Mouse (Mus musculus) limb, embryonic 10.5 days (tissue): ENCODE results near the gene Senp7. TPM values are rescaled to one million over a fixed set of nuclear protein-coding genes. Genes with fewer than 3 reads are reported as not detected.
"Not testable (repeated sequence)": the region's sequence is repeated elsewhere in the genome, so short reads cannot be mapped to it uniquely, and the experiment has no call there.

ENCODE experiments used
- DNase-seq: peaks from one replicate; pipeline ENCODE4 v3.0.0-alpha.2; 2017; ENCODE audit warnings: low spot score
- H3K27ac ChIP-seq: fragments of 300-500 bp; sonication (generic); 2 replicates; pipeline ENCODE4 v1.5.1; 2016; ENCODE audit warnings: mild to moderate bottlenecking
- H3K27me3 ChIP-seq: fragments of 300-500 bp; sonication (generic); 2 replicates; pipeline ENCODE4 v1.6.1; 2016; ENCODE audit warnings: low read depth, mild to moderate bottlenecking; ENCODE audit not compliant: poor library complexity, severe bottlenecking
- H3K36me3 ChIP-seq: fragments of 300-500 bp; sonication (generic); 2 replicates; pipeline ENCODE4 v1.6.1; 2016; ENCODE audit warnings: mild to moderate bottlenecking, moderate library complexity
- H3K4me1 ChIP-seq: fragments of 300-500 bp; sonication (generic); 2 replicates; pipeline ENCODE4 v1.6.1; 2016
- H3K4me3 ChIP-seq: fragments of 300-500 bp; sonication (generic); 2 replicates; pipeline ENCODE4 v1.5.1; 2016; ENCODE audit warnings: mild to moderate bottlenecking, moderate library complexity
- H3K9me3 ChIP-seq: fragments of 300-500 bp; sonication (generic); replicated peaks from 2 replicates; pipeline ENCODE4 v1.6.1; 2016; ENCODE audit warnings: mild to moderate bottlenecking
- WGBS: fragments of 180-500 bp; shearing (Covaris S2); methylation state at CpG from one replicate; pipeline ENCODE4 v1.1.7; 2016; 5-methylcytosine and 5-hydroxymethylcytosine counted together
- polyA plus RNA-seq: library from polyadenylated mRNA; unstranded; fragments of >200 nt; fragmentation: Nextera tagmentation; extraction: Ambion mirVana; gene quantifications from 2 replicates; pipeline ENCODE4 v1.2.1, GENCODE M21; 2016

The Senp7 gene
- polyA plus RNA-seq, 1 experiment from 2014 or later = 31.6 TPM

DNA sequence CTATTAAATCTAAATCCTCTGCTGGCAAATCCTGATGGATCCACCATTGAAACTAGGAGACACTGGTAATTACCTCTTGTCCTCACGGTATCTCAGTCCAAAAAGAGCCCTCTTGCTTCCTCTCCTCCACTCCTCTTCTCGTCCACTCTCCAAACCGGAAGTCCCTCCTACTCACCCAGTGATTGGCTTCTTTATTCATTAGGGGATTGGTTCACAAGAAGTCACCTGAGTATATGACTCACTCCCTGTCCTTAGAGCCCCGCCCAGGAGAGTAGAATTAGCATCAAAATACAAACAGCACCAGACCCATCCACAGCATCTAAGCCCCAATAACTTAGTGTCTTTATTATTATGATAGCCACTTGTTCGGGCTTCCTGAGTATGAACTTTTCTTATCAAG, 68.0 kb downstream of the Senp7 start:
- Histone ChIP-seq H3K4me1 (no peaks in the 10 kb centered on the region), H3K27me3 (no peaks in the 10 kb centered on the region), H3K27ac (no peak overlapping the region), H3K4me3 (no peak overlapping the region), H3K36me3 (peaks cover 42% of the 10 kb centered on the region), H3K9me3 (no peaks in the 10 kb centered on the region)
- DNase-seq = no peak
- 86% methylated on average over 5 of the region's 5 CpGs for WGBS

DNA sequence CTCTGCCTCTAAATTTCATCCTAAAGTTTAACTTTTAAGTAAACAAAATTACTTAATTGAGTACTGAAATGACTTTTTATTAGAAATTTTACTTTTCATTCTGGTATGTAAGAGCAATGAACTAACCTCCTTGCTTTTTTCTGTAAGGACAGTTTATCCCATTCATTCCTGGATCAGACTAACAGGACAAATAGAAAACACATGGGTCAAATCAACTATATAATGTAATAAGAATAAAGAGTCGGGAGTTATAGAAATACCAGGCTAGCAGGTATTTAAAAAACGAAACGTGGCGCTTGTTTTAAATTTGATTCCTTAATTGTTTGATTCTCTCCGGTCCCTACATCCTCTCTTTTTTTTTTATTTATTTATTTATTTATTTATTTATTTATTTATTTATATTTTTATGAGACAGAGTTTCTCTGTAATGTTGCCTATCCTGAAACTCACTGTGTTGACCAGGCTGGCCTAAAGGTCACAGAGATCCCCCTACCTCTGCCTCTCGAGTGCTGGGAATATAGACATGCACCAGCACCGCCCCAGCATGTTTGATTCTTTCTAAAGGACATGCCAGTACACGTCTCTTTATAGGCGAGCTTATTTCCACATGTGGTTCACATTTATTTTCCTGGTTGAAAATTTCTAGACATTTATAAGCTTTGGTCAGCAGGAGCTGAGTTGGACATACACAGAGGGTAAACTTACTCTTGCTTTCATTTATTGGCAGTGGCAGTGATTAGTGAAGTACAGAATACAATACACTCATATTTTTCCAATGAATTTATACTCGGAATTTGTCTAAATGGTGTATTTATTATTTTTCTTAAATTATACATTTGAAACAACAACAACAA, 69.4 kb downstream of the Senp7 start:
- Histone ChIP-seq H3K27ac (no peak overlapping the region), H3K4me1 (no peaks in the 10 kb centered on the region), H3K36me3 (peaks cover 38% of the 10 kb centered on the region), H3K27me3 (no peaks in the 10 kb centered on the region), H3K4me3 (no peak overlapping the region), H3K9me3 (no peaks in the 10 kb centered on the region)
- DNase-seq = no peak
- WGBS = 88% methylated on average over 10 of the region's 10 CpGs

- Histone ChIP-seq H3K27me3 (no peaks in the 10 kb centered on the region), H3K4me3 (no peak overlapping the region), H3K27ac (no peak overlapping the region), H3K36me3 (peaks cover 31% of the 10 kb centered on the region), H3K9me3 (no peaks in the 10 kb centered on the region), H3K4me1 (no peaks in the 10 kb centered on the region)
- DNase-seq = no peak
- 86% methylated on average over 5 of the region's 5 CpGs for WGBS
Measured at GRCm38 (mm10) chr16:56122517-56122916, 74.4 kb downstream of the Senp7 start.

DNA sequence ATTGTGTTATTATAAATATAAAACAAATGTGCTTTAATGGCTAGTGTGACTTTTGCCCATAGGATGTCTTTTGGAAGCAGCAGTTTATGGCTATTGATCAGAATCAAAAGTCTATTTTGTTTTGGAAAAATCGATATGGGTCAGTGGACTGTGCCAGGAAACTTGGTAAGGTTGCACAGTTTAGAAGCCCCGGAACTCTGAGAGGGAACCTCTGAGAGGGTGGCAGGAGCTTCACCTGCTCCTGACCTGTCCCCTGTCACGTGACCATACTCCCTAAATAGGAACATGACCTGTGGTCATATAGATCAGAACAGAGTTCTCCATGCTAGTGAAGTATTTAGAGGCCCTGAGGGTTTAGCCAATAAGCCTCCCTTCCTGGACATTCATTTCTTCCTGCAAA, 75.9 kb downstream of the Senp7 start:
- 93% methylated on average over 3 of the region's 3 CpGs for WGBS
- Histone ChIP-seq H3K4me1 (no peaks in the 10 kb centered on the region), H3K36me3 (peaks cover 42% of the 10 kb centered on the region), H3K27me3 (no peaks in the 10 kb centered on the region), H3K4me3 (no peak overlapping the region), H3K9me3 (no peaks in the 10 kb centered on the region), H3K27ac (no peak overlapping the region)
- no peak for DNase-seq

DNA sequence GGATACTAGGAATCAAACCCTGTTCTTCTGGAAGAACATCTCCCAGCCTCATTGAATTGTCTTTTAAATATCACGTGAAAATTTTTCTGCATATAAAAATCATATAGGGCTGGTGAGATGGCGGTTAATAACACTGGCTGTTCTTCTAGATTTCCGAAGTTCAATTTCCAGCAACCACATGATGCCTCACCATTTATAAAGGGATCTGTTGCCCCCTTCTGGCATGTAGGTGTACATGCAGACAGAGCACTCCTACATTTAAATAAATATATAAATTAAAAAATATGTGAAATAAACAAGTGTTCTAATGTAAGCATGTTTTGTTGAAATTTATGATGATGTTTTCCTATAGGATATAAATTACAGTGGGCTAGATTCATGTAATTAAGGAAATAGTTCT, 83.5 kb downstream of the Senp7 start:
- H3K4me1 ChIP-seq = no peaks in the 10 kb centered on the region
- peaks cover 17% of the 10 kb centered on the region for H3K36me3 ChIP-seq
- H3K9me3 ChIP-seq = no peaks in the 10 kb centered on the region
- 48% methylated on average over 3 of the region's 3 CpGs for WGBS
- no peak for DNase-seq
- no peak overlapping the region for H3K4me3 ChIP-seq
- H3K27me3 ChIP-seq = no peaks in the 10 kb centered on the region
- H3K27ac ChIP-seq = no peak overlapping the region

DNA sequence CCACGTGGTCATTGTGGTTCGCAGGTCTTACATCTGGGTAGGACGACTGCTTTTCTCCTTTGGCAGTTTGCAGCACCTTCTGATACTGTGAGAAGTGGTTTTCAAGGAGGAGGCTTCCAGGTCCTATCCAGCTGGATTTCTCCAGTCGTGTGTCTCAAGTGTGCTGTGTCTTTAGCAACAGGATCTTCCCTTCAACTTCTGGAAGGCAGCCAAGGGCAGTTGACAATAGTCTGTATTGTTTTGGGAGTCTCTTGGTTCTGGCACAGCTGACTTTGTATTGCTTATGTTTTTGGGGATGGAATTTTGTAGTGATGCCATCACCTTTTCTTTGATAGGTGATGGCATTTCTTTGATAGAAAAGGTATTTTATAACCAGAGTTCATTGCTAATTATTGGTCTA, 86.0 kb downstream of the Senp7 start:
- no peak for DNase-seq
- WGBS = 69% methylated on average over 4 of the region's 4 CpGs
- H3K4me3 ChIP-seq = no peak overlapping the region
- no peak overlapping the region for H3K27ac ChIP-seq
- H3K36me3 ChIP-seq = peaks cover 6% of the 10 kb centered on the region; the same call in 1 of the 2 replicates
- no peaks in the 10 kb centered on the region for H3K9me3 ChIP-seq
- H3K27me3 ChIP-seq = no peaks in the 10 kb centered on the region
- H3K4me1 ChIP-seq = no peaks in the 10 kb centered on the region

DNA sequence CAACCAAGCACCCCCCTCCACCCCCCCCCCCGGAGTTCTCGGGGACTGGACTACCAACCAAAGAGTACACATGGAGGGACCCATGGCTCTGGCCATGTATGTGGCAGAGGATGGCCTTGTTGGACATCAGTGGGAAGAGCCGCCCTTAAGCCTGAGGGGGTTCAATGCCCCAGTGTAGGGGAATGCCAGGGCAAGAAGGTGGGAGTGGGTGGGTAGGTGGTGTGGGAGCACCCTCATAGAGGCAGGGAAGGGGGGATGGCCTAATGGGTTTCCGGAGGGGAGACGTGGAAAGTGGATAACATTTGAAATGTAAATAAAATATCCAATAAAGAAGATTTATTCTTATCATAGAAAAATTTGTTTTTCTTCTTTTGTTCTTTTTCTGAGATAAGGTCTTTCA, 89.5 kb downstream of the Senp7 start:
- H3K36me3 ChIP-seq, H3K9me3 ChIP-seq, H3K27me3 ChIP-seq, H3K27ac ChIP-seq, H3K4me3 ChIP-seq, H3K4me1 ChIP-seq, DNase-seq: not testable (repeated sequence)
- 93% methylated on average over 5 of the region's 5 CpGs for WGBS

GRCm38 (mm10) chr16:56139921-56140320, 91.8 kb downstream of the Senp7 start:
- Histone ChIP-seq H3K4me3 (no peak overlapping the region), H3K4me1 (no peaks in the 10 kb centered on the region), H3K27me3 (no peaks in the 10 kb centered on the region), H3K27ac (no peak overlapping the region), H3K9me3 (no peaks in the 10 kb centered on the region), H3K36me3 (peaks cover 6% of the 10 kb centered on the region; the same call in 1 of the 2 replicates)
- 93% methylated on average over 3 of the region's 3 CpGs for WGBS
- DNase-seq = no peak

GRCm38 (mm10) chr16:56144876-56145555, 96.9 kb downstream of the Senp7 start:
- 95% methylated on average over 17 of the region's 17 CpGs for WGBS
- DNase-seq = no peak
- no peaks in the 10 kb centered on the region for H3K27me3 ChIP-seq
- H3K36me3 ChIP-seq = no peaks in the 10 kb centered on the region
- no peaks in the 10 kb centered on the region for H3K4me1 ChIP-seq
- no peak overlapping the region for H3K4me3 ChIP-seq
- H3K9me3 ChIP-seq = no peaks in the 10 kb centered on the region
- H3K27ac ChIP-seq = no peak overlapping the region

GRCm38 (mm10) chr16:56147679-56148078, 99.5 kb downstream of the Senp7 start:
- WGBS = 39% methylated on average over 2 of the region's 2 CpGs
- no peak for DNase-seq
- Histone ChIP-seq H3K4me1 (no peaks in the 10 kb centered on the region), H3K4me3 (no peak overlapping the region), H3K36me3 (no peaks in the 10 kb centered on the region), H3K27me3 (no peaks in the 10 kb centered on the region), H3K27ac (no peak overlapping the region), H3K9me3 (no peaks in the 10 kb centered on the region)

- Histone ChIP-seq H3K4me1 (no peaks in the 10 kb centered on the region), H3K27ac (no peak overlapping the region), H3K36me3 (peaks cover 2% of the 10 kb centered on the region; the same call in 1 of the 2 replicates), H3K27me3 (no peaks in the 10 kb centered on the region), H3K9me3 (no peaks in the 10 kb centered on the region), H3K4me3 (no peak overlapping the region)
- WGBS = 88% methylated on average over 7 of the region's 7 CpGs
- no peak for DNase-seq
Measured at GRCm38 (mm10) chr16:56163466-56163865, 115.3 kb downstream of the Senp7 start.

DNA sequence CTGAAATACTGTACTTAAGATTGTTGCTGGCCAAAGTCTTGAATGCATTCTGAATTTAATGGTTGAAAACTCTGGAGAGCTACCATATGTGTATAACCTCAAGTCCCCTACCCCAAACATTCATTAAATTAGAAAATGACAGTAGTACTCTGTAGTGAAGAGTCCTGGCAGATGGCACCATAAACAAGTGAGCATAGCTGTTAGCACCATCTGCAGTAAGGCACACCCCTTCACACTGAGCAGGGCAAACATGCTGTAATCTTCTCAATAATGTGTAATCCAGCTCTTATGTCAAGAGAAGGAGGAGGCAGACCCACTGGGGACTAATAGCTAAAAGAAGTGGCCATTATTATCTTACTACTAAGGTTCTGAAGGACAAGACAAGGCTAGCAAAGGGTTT, 122.1 kb downstream of the Senp7 start:
- Histone ChIP-seq H3K27me3 (no peaks in the 10 kb centered on the region), H3K4me1 (no peaks in the 10 kb centered on the region), H3K27ac (no peak overlapping the region), H3K9me3 (no peaks in the 10 kb centered on the region), H3K36me3 (peaks cover 19% of the 10 kb centered on the region), H3K4me3 (no peak overlapping the region)
- no peak for DNase-seq

DNA sequence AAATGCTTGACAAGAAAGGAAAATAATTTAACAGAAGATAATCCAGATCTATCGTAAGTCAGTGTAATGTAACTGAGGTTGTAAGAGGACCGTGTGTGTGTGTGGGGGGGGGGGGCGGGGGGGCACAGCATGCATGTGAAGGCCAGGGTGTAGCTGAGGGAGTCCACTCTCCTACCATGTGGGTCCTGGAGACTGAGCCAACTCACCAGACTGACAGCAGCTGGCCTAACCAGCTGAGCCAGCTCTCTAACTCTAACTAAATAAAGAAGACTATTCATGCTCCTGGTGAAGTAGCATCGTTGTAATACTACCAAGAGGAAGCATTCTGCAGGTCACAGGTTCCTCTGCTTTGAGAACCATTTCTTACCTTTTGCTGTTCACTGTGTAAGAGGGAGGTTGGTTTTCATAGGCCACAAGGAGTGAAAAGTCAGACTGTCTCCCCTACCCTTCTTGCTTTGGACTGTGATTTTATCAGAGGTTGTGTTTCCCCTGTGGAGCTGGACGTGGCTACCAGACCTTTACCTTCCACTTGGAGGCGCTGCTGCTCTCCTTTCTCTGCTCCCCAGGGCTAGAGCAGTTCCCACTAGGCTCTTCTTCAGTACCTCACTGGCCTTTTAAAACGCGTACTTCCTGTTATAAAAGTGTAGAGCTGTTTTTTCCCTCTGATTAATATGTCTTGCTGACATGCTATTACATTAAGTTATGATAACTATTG, 127.9 kb downstream of the Senp7 start:
- H3K36me3 ChIP-seq = peaks cover 23% of the 10 kb centered on the region
- no peak for DNase-seq
- no peak overlapping the region for H3K4me3 ChIP-seq
- no peaks in the 10 kb centered on the region for H3K4me1 ChIP-seq
- H3K27me3 ChIP-seq = no peaks in the 10 kb centered on the region
- H3K9me3 ChIP-seq = no peaks in the 10 kb centered on the region
- no peak overlapping the region for H3K27ac ChIP-seq
- WGBS = 63% methylated on average over 8 of the region's 8 CpGs
